Mouse (Mus musculus) neural tube, embryonic 10.5 days (tissue): ENCODE measurements around the gene Rrp36.

Experiments used
- DNase-seq: peaks from one replicate; pipeline ENCODE4 v3.0.0-alpha.2; 2017; ENCODE audit warnings: low spot score; ENCODE audit errors: extremely low spot score

Rrp36 gene

DNA sequence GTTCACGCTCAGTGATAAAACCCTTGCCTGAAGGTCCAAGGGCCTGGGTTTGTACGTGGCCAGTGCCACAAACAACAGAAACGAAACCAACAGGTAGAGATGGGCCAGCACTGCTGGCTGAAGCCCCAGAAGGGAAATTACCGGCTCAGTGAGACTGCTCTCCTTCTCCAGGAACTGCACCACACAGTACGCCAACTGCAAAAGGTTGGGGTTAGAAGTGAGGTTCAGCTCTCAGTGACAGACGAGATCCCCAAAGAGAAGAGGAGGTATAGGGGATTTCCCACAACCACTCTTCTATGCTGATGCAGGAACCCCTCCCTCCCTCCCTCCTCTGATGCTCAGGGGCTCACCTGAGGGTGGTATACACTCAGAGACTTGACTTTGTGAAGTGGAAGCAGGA, 11.8 kb upstream of the Rrp36 start:
- DNase-seq: no peak

GRCm38 (mm10) chr17:46682654-46683389, 8.7 kb upstream of the Rrp36 start:
- no peak for DNase-seq

GRCm38 (mm10) chr17:46681466-46682118, 7.4 kb upstream of the Rrp36 start:
- no peak for DNase-seq

DNA sequence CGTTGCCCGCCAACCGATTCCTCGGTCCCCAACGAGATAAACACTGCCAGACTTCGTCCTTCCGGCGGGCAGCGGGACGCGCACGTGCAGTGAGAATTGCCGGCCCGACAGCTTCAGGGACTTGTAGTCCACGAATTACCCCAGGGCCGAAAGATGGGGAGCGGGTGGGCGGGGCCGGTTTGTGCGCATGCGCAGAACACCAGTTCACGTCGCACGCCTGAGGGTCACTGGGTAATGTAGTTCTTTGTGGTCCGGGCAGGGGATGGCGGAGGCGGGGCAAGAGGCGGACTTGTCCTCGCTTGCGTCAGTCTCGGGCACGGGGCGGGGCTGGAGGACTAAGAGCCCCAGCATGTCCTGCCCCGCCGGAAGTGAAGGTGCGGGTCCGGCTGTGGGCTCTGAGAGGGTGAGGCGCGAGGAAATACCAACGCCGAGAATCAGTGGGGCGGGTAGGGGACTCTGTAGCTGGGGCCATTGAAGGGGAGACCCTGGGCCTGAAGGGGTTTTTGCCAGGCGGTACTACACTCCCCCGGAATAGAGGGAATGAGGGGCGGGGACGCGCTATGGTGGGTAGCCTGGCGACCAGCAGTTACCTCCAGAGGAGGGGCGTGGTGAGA, 6.7 kb upstream of the Rrp36 start, which contains the start of gene Klhdc3:
Klhdc3 (minus strand) TSS at position 155 of the 614 bp plus-strand sequence.
- peak; percentile 100 for DNase-seq

- no peak for DNase-seq
These were observed 5.9 kb upstream of the Rrp36 start for GRCm38 (mm10) chr17:46679843-46680759.

- no peak for DNase-seq
These were observed 4.8 kb upstream of the Rrp36 start for GRCm38 (mm10) chr17:46678911-46679310.

DNA sequence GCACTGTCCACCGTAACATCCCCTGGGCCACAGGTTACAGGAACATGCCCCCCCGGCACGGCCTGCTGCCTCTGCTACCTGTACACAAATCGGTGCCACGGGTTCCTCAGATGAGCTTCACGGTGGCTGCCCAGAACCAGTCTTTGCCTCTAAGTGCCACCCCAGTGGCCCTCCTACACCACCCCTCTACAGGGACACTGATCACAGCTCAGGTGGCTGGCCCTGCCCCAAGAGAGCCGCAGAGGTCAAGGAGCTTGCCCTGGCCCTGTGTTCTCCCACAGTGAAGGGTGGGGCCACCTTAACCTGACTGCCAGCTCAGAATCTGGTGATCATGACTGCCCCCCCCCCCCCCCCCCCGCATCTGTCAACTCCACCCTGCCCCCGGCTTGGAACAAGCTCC, 4.3 kb upstream of the Rrp36 start, which contains the start of gene Mea1:
Mea1 (plus strand) TSS at position 378 of the 400 bp plus-strand sequence.
- no peak for DNase-seq

DNA sequence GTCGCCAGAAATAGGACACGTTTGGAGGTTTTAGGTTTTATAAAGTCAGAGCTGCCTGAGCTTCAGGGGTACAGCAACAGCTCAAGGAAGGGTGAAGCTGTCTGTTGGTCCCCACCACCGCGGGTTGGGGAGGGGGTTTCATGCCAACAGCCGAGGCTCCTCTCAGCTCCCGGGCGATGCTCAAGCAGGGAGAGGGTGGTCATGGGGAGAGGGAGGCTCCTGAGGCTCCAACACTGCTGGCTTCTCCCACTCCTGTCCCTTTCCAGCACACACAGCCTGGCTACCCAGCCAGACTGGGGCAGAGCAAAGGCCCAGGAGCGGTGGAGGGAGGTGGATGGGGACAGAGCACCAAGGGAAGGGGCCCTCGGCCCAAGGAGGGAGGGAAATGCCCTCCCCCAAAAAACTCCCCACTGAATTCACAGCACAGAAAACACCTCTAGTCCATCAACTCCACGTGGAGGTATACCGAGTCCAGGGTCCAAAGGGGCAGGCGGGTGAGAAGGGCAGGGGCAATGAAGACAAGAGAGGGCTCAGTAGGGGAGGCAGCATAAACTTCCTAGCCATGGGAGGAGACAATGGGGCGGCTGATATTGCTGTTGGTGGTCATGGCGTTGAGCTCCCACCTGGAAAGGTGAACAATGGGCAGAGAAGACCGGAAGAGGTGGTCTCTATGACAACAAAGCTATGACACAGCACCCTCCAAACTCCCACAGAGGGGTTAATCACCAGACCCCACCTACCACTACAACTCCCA, 555 bp upstream of the Rrp36 start:
- DNase-seq: no peak

GRCm38 (mm10) chr17:46669911-46670310, 4.2 kb downstream of the Rrp36 start:
- DNase-seq: no peak

GRCm38 (mm10) chr17:46667712-46668111, 6.4 kb downstream of the Rrp36 start:
- DNase-seq: no peak

DNA sequence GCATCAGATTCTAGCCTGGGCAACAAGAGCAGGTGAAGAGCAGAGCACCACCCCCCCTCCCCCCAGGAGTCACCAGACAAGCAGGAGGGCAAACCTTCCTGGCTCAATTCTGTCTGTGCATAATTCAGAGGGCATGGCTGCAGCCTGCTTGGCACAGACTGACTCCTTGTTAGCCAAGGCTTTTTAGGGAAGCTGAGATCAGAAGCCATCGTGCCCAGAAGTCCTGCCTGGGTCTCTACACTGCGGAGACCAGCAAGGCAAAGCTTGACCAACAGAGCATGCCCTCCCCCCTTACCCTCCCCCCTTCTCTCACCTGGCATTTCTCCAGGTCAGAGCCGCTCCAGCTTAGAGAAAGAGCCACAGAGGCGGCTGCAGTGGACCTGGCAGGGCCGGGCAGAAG, 11.4 kb downstream of the Rrp36 start:
- no peak for DNase-seq

DNA sequence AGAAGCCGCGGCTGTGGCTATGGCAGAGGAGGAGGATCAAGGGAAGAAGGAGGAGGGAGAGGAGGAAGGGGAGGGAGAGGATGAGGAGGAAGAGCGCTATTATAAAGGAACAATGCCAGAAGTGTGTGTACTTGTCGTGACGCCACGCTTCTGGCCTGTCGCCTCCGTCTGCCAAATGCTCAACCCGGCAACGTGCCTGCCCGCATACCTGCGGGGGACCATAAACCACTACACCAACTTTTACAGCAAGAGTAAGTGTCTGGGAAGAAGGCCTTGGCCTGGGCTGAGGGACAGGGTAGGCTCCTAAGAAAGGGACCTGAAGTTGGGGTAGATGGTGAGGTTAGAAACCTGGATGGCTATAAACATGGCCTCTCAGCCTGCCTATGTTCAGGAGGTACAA, 12.2 kb downstream of the Rrp36 start:
- no peak for DNase-seq

GRCm38 (mm10) chr17:46661351-46661750, 12.8 kb downstream of the Rrp36 start:
- DNase-seq: no peak

GRCm38 (mm10) chr17:46656054-46656453, 18.1 kb downstream of the Rrp36 start:
- no peak for DNase-seq

- DNase-seq: no peak
These were observed 22.2 kb downstream of the Rrp36 start for GRCm38 (mm10) chr17:46651755-46652547.

GRCm38 (mm10) chr17:46651292-46651691, 22.9 kb downstream of the Rrp36 start:
- no peak for DNase-seq

DNA sequence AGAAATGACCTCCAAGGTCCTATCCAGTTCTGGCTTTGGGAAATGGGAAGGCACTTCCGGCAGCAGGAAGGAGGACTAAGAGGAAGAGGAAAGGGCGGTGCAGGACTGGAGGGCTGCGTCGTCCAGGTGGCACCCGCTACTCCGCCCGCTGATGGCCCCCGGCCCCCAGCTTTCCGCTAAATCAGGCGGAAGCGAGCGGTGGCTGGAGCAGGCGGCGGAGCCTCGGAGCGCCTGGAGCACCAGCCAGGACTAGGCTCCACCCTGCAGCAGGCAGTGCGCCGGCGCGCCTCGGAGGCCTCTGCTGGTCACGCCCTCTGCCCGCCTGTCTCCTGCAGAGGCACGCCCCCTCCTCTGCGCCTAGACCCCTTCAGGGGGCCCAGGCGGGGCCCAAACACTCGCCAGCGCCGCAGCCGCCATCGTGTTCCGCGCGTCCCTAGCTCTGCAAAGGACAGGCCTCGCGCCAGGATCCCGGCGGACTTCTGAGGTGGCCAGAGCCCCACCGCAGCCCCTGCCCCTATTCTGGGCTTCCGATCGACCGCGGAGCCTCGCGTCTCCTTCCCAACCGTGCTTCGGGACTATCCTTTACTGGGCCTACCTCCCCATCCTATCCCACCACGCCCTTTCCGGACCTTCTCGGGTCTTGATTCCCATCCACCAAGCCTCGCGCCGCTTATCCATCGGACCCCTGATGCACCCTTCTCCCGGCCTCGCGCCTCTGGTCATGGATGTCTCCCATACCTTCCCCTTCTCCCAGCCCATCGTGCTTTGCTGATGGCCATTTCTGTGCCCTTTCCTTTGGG, 23.7 kb downstream of the Rrp36 start, which contains the start of gene Cul7:
Cul7 (plus strand) TSS at position 106 of the 800 bp plus-strand sequence.
- DNase-seq: peak; percentile 93

- no peak for DNase-seq
These were observed 24.3 kb downstream of the Rrp36 start for GRCm38 (mm10) chr17:46649811-46650210.

DNA sequence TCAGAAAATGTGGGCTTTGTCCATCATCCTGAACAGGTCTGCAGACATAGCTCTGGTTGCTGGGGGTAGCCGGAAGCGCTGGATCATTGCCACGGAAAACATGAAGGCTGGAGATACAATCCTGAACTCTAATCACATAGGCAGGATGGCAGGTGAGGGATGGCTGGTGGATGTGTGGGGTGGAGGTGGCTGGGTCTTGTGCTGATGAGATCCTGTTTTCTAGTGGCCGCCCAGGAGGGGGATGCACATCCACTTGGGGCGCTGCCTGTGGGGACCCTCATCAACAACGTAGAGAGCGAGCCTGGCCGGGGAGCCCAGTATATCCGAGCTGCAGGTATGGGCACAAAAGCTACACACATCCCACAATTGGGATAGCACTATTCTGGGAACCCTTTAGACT, 25.7 kb downstream of the Rrp36 start:
- DNase-seq: no peak
